8 mouse cellular contexts compared by ENCODE assay signal in genomic region chr1:59422981-59423941, GRCm38 (mm10). TPM values are rescaled to one million over a fixed set of nuclear protein-coding genes. Genes with fewer than 3 reads are reported as not detected.
DNase-seq lines count a peak whose midpoint lies in the region; ATAC-seq and TF ChIP-seq lines count a peak whose summit lies in the region.

No protein-coding gene starts in this region.

- H3K9me3 ChIP-seq in kidney, postnatal 0 days (replicated peaks; ENCODE audit: low read length), result no peaks in the 10 kb centered on the region
- no peaks in the 10 kb centered on the region for H3K9me3 ChIP-seq in neural tube, embryonic 14.5 days (ENCODE audit: control insufficient read depth, low read length)

- no peak overlapping the region for H3K27ac ChIP-seq in kidney, postnatal 0 days
- H3K27ac ChIP-seq in neural tube, embryonic 14.5 days (ENCODE audit: low read depth, low read length), result no peak overlapping the region

- H3K9ac ChIP-seq in kidney, postnatal 0 days (ENCODE audit: low read depth, low read length), result no peak overlapping the region
- H3K9ac ChIP-seq in neural tube, embryonic 14.5 days (replicated peaks; ENCODE audit: low read depth, low read length), result no peak overlapping the region

- H3K27me3 ChIP-seq in kidney, postnatal 0 days (ENCODE audit: insufficient read depth, low read length), result no peaks in the 10 kb centered on the region
- no peaks in the 10 kb centered on the region for H3K27me3 ChIP-seq in neural tube, embryonic 14.5 days (ENCODE audit: control insufficient read depth, insufficient read depth, low read length)

- ATAC-seq in kidney, postnatal 0 days (replicated peaks; ENCODE audit: low FRiP score, low read depth), result peak; percentile 55; the same call in 1 of the 2 replicates
- peak; percentile 64; the same call in 1 of the 2 replicates for ATAC-seq in neural tube, embryonic 14.5 days (ENCODE audit: low read depth)

- DNase-seq in lung, postnatal 14 days, result peak; percentile 27
- DNase-seq in lung, adult 18-20 months, result no peak
- peak; percentile 32 to 44 for DNase-seq in heart, adult 9 months (ENCODE audit: low spot score in 2 of 2)
- DNase-seq in kidney, postnatal 0 days (ENCODE audit: low spot score), result peak; percentile 51
- no peak for DNase-seq in cerebellum, adult 18-20 months
- DNase-seq in cerebellum, adult 9-10 months, result no peak
- DNase-seq in thymus, postnatal 4 days, result no peak

- peaks cover 17% of the 10 kb centered on the region for H3K4me1 ChIP-seq in kidney, postnatal 0 days (replicated peaks; ENCODE audit: insufficient read depth, low read length)
- H3K4me1 ChIP-seq in neural tube, embryonic 14.5 days (ENCODE audit: control insufficient read depth, insufficient read depth, low read length), result 0 out of 2 replicates have a peak, but pooled peaks cover 3% of the 10 kb centered on the region

- no peak for TF ChIP-seq CTCF in kidney, postnatal 0 days (IDR thresholded peaks at IDR 0.05; ENCODE audit: low read depth)

- H3K36me3 ChIP-seq in kidney, postnatal 0 days (ENCODE audit: insufficient read depth, low read length), result no peaks in the 10 kb centered on the region
- H3K36me3 ChIP-seq in neural tube, embryonic 14.5 days (ENCODE audit: control insufficient read depth, insufficient read depth, low read length), result no peaks in the 10 kb centered on the region

- no peak overlapping the region for H3K4me2 ChIP-seq in kidney, postnatal 0 days (ENCODE audit: low read length)
- no peak overlapping the region for H3K4me2 ChIP-seq in neural tube, embryonic 14.5 days (ENCODE audit: low read depth, low read length)

- H3K4me3 ChIP-seq in kidney, postnatal 0 days (replicated peaks; ENCODE audit: low read depth, low read length), result no peak overlapping the region
- no peak overlapping the region for H3K4me3 ChIP-seq in neural tube, embryonic 14.5 days (ENCODE audit: low read depth, low read length)

- 20% methylated on average over 19 of the region's 19 CpGs for WGBS in kidney, postnatal 0 days
- 11% methylated on average over 19 of the region's 19 CpGs for WGBS in neural tube, embryonic 14.5 days

RNA-seq across cellular contexts. Expression of gene Fzd7, which starts 59.0 kb away (rescaled TPM):
- polyA plus RNA-seq in kidney, postnatal 0 days (2015; fragmentation: Nextera tagmentation; extraction: Ambion mirVana), result 15.2 and 17.9 TPM in 2 replicates
- polyA plus RNA-seq in neural tube, embryonic 14.5 days (2014; fragmentation: Nextera tagmentation; extraction: Ambion mirVana), result 4.3 and 4.5 TPM in 2 replicates

Comparison
In these comparisons a context has a peak if more than half of its experiments do, and no peak if none do; other contexts are left out.
1. DNase-seq: peak in lung, postnatal 14 days (single experiment), heart, adult 9 months (2 of 2) and kidney, postnatal 0 days (single experiment); none in lung, adult 18-20 months (0 of 2), cerebellum, adult 18-20 months (0 of 2), cerebellum, adult 9-10 months (single experiment) and thymus, postnatal 4 days (single experiment).